Mouse (Mus musculus) C2C12 (cell line): ENCODE data around the gene Klf15. TPM values are rescaled to one million over a fixed set of nuclear protein-coding genes. Genes with fewer than 3 reads are reported as not detected.

Source experiments
- H3K27me3 ChIP-seq: one replicate; pipeline ENCODE4 v1.6.1; 2011; ENCODE audit not compliant: control insufficient read depth, insufficient read depth, insufficient read length
- H3K36me3 ChIP-seq: one replicate; pipeline ENCODE4 v1.6.1; 2011; ENCODE audit not compliant: control insufficient read depth, insufficient read depth
- H3K4me3 ChIP-seq: one replicate; pipeline ENCODE4 v1.5.1; 2011; ENCODE audit warnings: mild to moderate bottlenecking, control low read depth; ENCODE audit not compliant: poor library complexity, insufficient read depth, severe bottlenecking
- H3K79me2 ChIP-seq: one replicate; pipeline ENCODE4 v1.6.1; 2011; ENCODE audit not compliant: control insufficient read depth, insufficient read depth
- H3K79me3 ChIP-seq: one replicate; pipeline ENCODE4 v1.6.1; 2011; ENCODE audit warnings: low read depth, control low read depth
- H3ac ChIP-seq: one replicate; pipeline ENCODE3; 2011; ENCODE audit warnings: low read depth; ENCODE audit not compliant: control insufficient read depth, insufficient read length
- CEBPB ChIP-seq: IDR thresholded peaks from one replicate; pipeline ENCODE4 v1.6.1; 2011; ENCODE audit warnings: low read depth, mild to moderate bottlenecking, control low read depth, moderate library complexity
- CTCF ChIP-seq: IDR thresholded peaks from one replicate; pipeline ENCODE4 v1.5.1; 2011; ENCODE audit not compliant: control insufficient read depth, insufficient read depth, insufficient read length
- FOSL1 ChIP-seq: IDR thresholded peaks from one replicate; pipeline ENCODE4 v1.8.0; 2011; ENCODE audit warnings: mild to moderate bottlenecking, low read length; ENCODE audit not compliant: poor library complexity, insufficient read depth, severe bottlenecking
- MAX ChIP-seq: IDR thresholded peaks from one replicate; pipeline ENCODE4 v1.6.1; 2011; ENCODE audit warnings: mild to moderate bottlenecking, control low read depth
- MYOD1 ChIP-seq: IDR thresholded peaks from one replicate; pipeline ENCODE4 v1.6.1; 2011; ENCODE audit warnings: low read depth; ENCODE audit not compliant: control insufficient read depth, insufficient read length
- MYOG ChIP-seq: IDR thresholded peaks from one replicate; pipeline ENCODE4 v1.6.1; 2011; ENCODE audit not compliant: control insufficient read depth, insufficient read length; ENCODE audit errors: extremely low read depth
- USF1 ChIP-seq: IDR thresholded peaks from one replicate; pipeline ENCODE4 v1.6.1; 2011; ENCODE audit warnings: low read depth, mild to moderate bottlenecking, control low read depth, moderate library complexity
- polyA plus RNA-seq: library from polyadenylated mRNA; unstranded; fragments of >200 nt; fragmentation: generic; extraction: Trizol; gene quantifications from one replicate; pipeline ENCODE4 v1.2.1, GENCODE M21; 2012; ENCODE audit warnings: missing spikeins

The Klf15 gene
- polyA plus RNA-seq, 1 experiment = not detected

DNA sequence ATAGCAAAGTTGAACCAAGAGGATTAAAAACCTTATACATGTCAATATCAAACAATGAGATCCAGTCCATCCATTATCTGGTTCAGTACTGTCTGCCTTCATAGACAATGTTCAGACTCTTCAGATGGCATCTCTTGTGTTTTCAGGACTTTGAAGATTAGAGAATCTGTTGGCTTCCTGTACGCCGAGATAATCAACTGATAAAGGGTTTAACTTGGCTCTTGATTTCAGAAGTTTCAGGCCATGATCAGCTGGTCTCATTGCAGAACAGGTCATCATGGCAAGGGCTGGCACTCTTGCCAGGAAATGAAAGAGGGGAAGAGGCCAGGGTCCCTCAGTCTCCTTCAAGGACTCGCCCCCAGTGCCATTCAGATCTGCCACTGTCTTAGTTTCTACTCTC, 27.2 kb downstream of the Klf15 start:
- Histone ChIP-seq H3K4me3 (no peak overlapping the region), H3K27me3 (peaks cover 4% of the 10 kb centered on the region), H3K79me2 (no peaks in the 10 kb centered on the region), H3K79me3 (no peaks in the 10 kb centered on the region), H3K36me3 (no peaks in the 10 kb centered on the region), H3ac (no peak overlapping the region)
- TF ChIP-seq CTCF (no peak), CEBPB (no peak), MAX (no peak), MYOG (no peak), FOSL1 (no peak), MYOD1 (no peak), USF1 (no peak)

DNA sequence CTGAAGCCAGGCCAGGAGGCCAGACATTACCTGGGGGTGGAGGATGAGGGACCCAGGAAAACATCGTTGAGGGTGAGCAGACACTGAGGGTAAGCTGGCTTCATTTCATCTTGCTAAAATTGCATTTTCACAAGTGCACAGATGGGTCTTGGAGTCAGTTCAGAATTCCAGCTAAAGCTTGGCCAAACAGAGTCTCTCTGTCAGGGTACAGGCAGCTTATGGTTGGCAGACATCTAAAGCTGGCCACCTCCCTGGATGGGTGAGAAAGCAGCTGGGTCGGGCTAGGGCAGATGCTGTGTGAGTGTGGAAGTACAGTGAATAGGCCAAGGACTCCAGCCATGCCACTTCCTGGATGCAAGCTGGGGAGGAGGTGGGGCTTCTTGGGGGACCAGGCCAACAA, 28.6 kb downstream of the Klf15 start:
- Histone ChIP-seq H3K36me3 (no peaks in the 10 kb centered on the region), H3ac (no peak overlapping the region), H3K79me2 (no peaks in the 10 kb centered on the region), H3K4me3 (no peak overlapping the region), H3K27me3 (peaks cover 4% of the 10 kb centered on the region), H3K79me3 (no peaks in the 10 kb centered on the region)
- TF ChIP-seq CTCF = no peak
- no peak for TF ChIP-seq CEBPB
- TF ChIP-seq FOSL1 = no peak
- TF ChIP-seq MYOG = no peak
- no peak for TF ChIP-seq MYOD1
- no peak for TF ChIP-seq MAX
- no peak for TF ChIP-seq USF1

DNA sequence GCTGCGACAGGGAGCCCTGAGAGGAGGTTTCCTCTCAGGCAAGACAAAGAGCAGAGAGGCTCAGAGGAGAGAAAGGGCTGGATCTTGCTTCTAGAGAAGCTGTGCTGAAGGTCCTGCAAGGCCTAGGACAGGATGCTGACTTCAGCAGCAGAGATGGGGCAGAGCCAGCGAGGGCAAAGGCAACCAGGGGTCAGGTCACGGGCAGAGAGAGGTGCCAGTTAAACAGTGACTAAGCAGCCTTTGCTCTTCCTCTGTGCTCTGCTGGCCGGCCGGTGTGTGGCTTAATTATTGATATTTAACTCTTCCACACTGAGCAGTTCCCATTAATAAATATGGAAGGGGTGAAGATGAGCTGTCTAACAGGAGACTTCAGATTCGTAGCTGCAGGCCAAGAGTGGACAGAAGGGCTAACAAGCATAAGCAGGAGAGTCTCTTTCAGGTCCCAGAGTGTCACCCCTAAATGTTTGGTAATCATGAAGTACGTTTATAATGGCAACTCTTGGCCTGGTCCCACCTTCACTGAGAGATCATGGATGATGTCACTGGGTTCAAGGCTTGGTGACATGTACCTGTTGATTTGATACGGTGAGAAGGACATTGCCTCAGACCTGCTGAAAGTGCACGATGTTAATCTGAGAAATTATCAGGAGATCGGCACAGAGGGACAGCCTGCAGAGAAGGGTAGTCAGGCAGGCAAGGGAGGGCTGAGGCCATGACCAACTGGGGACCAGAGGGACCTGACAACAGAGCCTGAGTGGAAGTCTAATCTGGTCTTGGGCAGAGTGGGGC, 29.8 kb downstream of the Klf15 start:
- Histone ChIP-seq H3K27me3 (peaks cover 4% of the 10 kb centered on the region), H3K79me3 (no peaks in the 10 kb centered on the region), H3K4me3 (no peak overlapping the region), H3K36me3 (no peaks in the 10 kb centered on the region), H3K79me2 (no peaks in the 10 kb centered on the region), H3ac (no peak overlapping the region)
- no peak for TF ChIP-seq CEBPB
- TF ChIP-seq MYOD1 = no peak
- TF ChIP-seq USF1 = no peak
- no peak for TF ChIP-seq FOSL1
- no peak for TF ChIP-seq CTCF
- TF ChIP-seq MAX = no peak
- TF ChIP-seq MYOG = no peak

GRCm38 (mm10) chr6:90494155-90494554, 31.8 kb downstream of the Klf15 start:
- H3K36me3 ChIP-seq = no peaks in the 10 kb centered on the region
- no peak overlapping the region for H3ac ChIP-seq
- H3K27me3 ChIP-seq = peaks cover 12% of the 10 kb centered on the region
- H3K79me3 ChIP-seq = no peaks in the 10 kb centered on the region
- H3K4me3 ChIP-seq = no peak overlapping the region
- no peak for TF ChIP-seq USF1
- no peak for TF ChIP-seq MYOD1
- TF ChIP-seq MYOG = no peak
- no peak for TF ChIP-seq MAX
- no peaks in the 10 kb centered on the region for H3K79me2 ChIP-seq

- H3K79me3 ChIP-seq = no peaks in the 10 kb centered on the region
- peaks cover 12% of the 10 kb centered on the region for H3K27me3 ChIP-seq
- no peaks in the 10 kb centered on the region for H3K36me3 ChIP-seq
- H3K79me2 ChIP-seq = no peaks in the 10 kb centered on the region
- H3K4me3 ChIP-seq = no peak overlapping the region
- TF ChIP-seq CTCF = no peak
- TF ChIP-seq MAX = no peak
- TF ChIP-seq USF1 = no peak
- TF ChIP-seq CEBPB = no peak
- TF ChIP-seq FOSL1 = no peak
- TF ChIP-seq MYOG = no peak
- no peak for TF ChIP-seq MYOD1
- no peak overlapping the region for H3ac ChIP-seq
Observed at GRCm38 (mm10) chr6:90494566-90494965, 32.2 kb downstream of the Klf15 start.

- H3K27me3 ChIP-seq = peaks cover 12% of the 10 kb centered on the region
- H3K36me3 ChIP-seq = no peaks in the 10 kb centered on the region
- no peak overlapping the region for H3ac ChIP-seq
- H3K79me3 ChIP-seq = no peaks in the 10 kb centered on the region
- TF ChIP-seq FOSL1 = no peak
- no peak for TF ChIP-seq CEBPB
- TF ChIP-seq CTCF = no peak
- TF ChIP-seq MYOD1 = no peak
- TF ChIP-seq USF1 = no peak
- no peak for TF ChIP-seq MAX
- no peak for TF ChIP-seq MYOG
- no peak overlapping the region for H3K4me3 ChIP-seq
- no peaks in the 10 kb centered on the region for H3K79me2 ChIP-seq
Observed at GRCm38 (mm10) chr6:90495282-90495912, 33.0 kb downstream of the Klf15 start.
